In genomic region chr7:119522385-119522784, GRCm38 (mm10) we compare ENCODE assay signal across 33 mouse cellular contexts. TPM values are rescaled to one million over a fixed set of nuclear protein-coding genes. Genes with fewer than 3 reads are reported as not detected.
DNase-seq lines count a peak whose midpoint lies in the region; TF ChIP-seq lines count a peak whose summit lies in the region.
"Had no signal": no experiment of that assay in that cellular context is flagged by ENCODE, and none has a peak within 500 bp of the region (broad histone marks: within the 10 kb centered on the region; RNA-seq: fewer than 3 reads in every experiment).

No protein-coding gene starts in this region.

- H3K27ac ChIP-seq in heart, adult 2 months = no peak overlapping the region
- no peak overlapping the region for H3K27ac ChIP-seq in testis, adult 2 months (ENCODE audit: control insufficient read depth, insufficient read depth, low read depth, low read length)
- H3K27ac ChIP-seq: embryonic facial prominence, embryonic 13.5 days; forebrain, embryonic 12.5 days; hindbrain, embryonic 15.5 days; midbrain, embryonic 12.5 days; neural tube, embryonic 15.5 days; stomach, embryonic 15.5 days had no signal

- H3K27me3 ChIP-seq in heart, adult 2 months (ENCODE audit: control insufficient read depth, insufficient read depth, low read length) = no peaks in the 10 kb centered on the region
- no peaks in the 10 kb centered on the region for H3K27me3 ChIP-seq in testis, adult 2 months (ENCODE audit: control insufficient read depth, insufficient read depth, low read length)
- H3K27me3 ChIP-seq: midbrain, embryonic 12.5 days; stomach, embryonic 15.5 days had no signal

- H3K9ac ChIP-seq in heart, adult 2 months (ENCODE audit: low read depth, low read length) = no peak overlapping the region
- H3K9ac ChIP-seq: embryonic facial prominence, embryonic 13.5 days; forebrain, embryonic 12.5 days; hindbrain, embryonic 15.5 days; midbrain, embryonic 12.5 days; neural tube, embryonic 15.5 days; stomach, embryonic 15.5 days had no signal

- H3K4me3 ChIP-seq in heart, adult 2 months = no peak overlapping the region
- peak overlapping the region; percentile 68 for H3K4me3 ChIP-seq in testis, adult 2 months (ENCODE audit: control insufficient read depth, low read depth, low read length)
- H3K4me3 ChIP-seq: embryonic facial prominence, embryonic 13.5 days; erythroblast, embryonic 14.5 days; forebrain, embryonic 12.5 days; hindbrain, embryonic 15.5 days; midbrain, embryonic 12.5 days; neural tube, embryonic 15.5 days; stomach, embryonic 15.5 days had no signal

- no peak for TF ChIP-seq POLR2A in heart, adult 2 months (IDR thresholded peaks at IDR 0.05; ENCODE audit: insufficient read depth, low read depth, low read length)
- no peak for TF ChIP-seq POLR2A in testis, adult 2 months (IDR thresholded peaks at IDR 0.05; ENCODE audit: control insufficient read depth, low read depth, low read length)

- no peaks in the 10 kb centered on the region for H3K4me1 ChIP-seq in heart, adult 2 months (ENCODE audit: control insufficient read depth, insufficient read depth, low read length)
- H3K4me1 ChIP-seq in testis, adult 2 months (ENCODE audit: control insufficient read depth, insufficient read depth, low read length) = peaks cover 2% of the 10 kb centered on the region; the same call in 1 of the 2 replicates
- H3K4me1 ChIP-seq: embryonic facial prominence, embryonic 13.5 days; hindbrain, embryonic 15.5 days; midbrain, embryonic 12.5 days; stomach, embryonic 15.5 days had no signal

- H3K36me3 ChIP-seq in heart, adult 2 months (ENCODE audit: control insufficient read depth, insufficient read depth, low read length) = no peaks in the 10 kb centered on the region
- H3K36me3 ChIP-seq in testis, adult 2 months (ENCODE audit: control insufficient read depth, insufficient read depth, low read length) = no peaks in the 10 kb centered on the region
- H3K36me3 ChIP-seq: embryonic facial prominence, embryonic 13.5 days; forebrain, embryonic 12.5 days; hindbrain, embryonic 15.5 days; midbrain, embryonic 12.5 days; neural tube, embryonic 15.5 days; stomach, embryonic 15.5 days had no signal

- no peak for TF ChIP-seq EP300 in heart, adult 2 months (IDR thresholded peaks at IDR 0.05; ENCODE audit: insufficient read depth, low read depth, low read length)

- 57% methylated on average over 1 of the region's 1 CpGs for WGBS in heart, adult 2 months

- TF ChIP-seq CTCF in heart, adult 2 months (IDR thresholded peaks at IDR 0.05) = no peak
- no peak for TF ChIP-seq CTCF in testis, adult 2 months (IDR thresholded peaks at IDR 0.05; ENCODE audit: control insufficient read depth, insufficient read depth, insufficient replicate concordance, low read depth, low read length)

- H3K79me2 ChIP-seq in heart, adult 2 months (replicated peaks; ENCODE audit: control insufficient read depth, insufficient read depth, low read length) = no peaks in the 10 kb centered on the region

- DNase-seq in heart, adult 11 months = peak; percentile 57
- no peak for DNase-seq in heart, adult 2 months
- DNase-seq in testis, postnatal 14 days (ENCODE audit: low spot score) = no peak
- peak; percentile 67 to 87 for DNase-seq in kidney, postnatal 25 days
- no peak for DNase-seq in lung, postnatal 4 days
- no peak for DNase-seq in gastrocnemius, postnatal 10 days
- DNase-seq: cerebellum, adult 2 months; cerebellum, postnatal 36 days; embryo, embryonic 11 days; gastrocnemius, postnatal 36 days; layer of hippocampus, postnatal 36 days; lung, adult 18-20 months; lung, postnatal 10 days; right cerebral cortex, adult 18-20 months; right cerebral cortex, postnatal 4 days had no signal

- intact Hi-C loops in heart, adult 2 months (cut with DNase I) = no loop called here

RNA-seq across cellular contexts. Expression of gene Pdilt, which starts 0.9 kb away (rescaled TPM):
- total RNA-seq in heart, adult 2 months (2021) = not detected
- 0.06 TPM in 1 of 2 replicates, not detected in the other for polyA plus RNA-seq in heart, adult 2 months (2012; rRNA removed)
- 114 and 155 TPM in 2 replicates for polyA plus RNA-seq in testis, adult 2 months (2012; rRNA removed)
- total RNA-seq in gastrocnemius, postnatal 10 days (2021) = not detected
- total RNA-seq: ES-E14; gastrocnemius, postnatal 36 days; hematopoietic stem cell, adult 5-6 weeks; layer of hippocampus, adult 18-20 months; layer of hippocampus, postnatal 36 days; left cerebral cortex, postnatal 10 days; megakaryocyte progenitor cell, adult 5-6 weeks had no signal
- polyA plus RNA-seq: cerebellum, adult 2 months; embryonic facial prominence, embryonic 13.5 days; erythroblast, embryonic 14.5 days; forebrain, embryonic 12.5 days; heart, embryonic 16.5 days; intestine, embryonic 14.5 days; limb, embryonic 11.5 days; liver, embryonic 11.5 days; midbrain, embryonic 12.5 days; stomach, embryonic 15.5 days; thymus, postnatal 0 days had no signal

RNA-seq across cellular contexts. Expression of gene Acsm5, which starts 3.1 kb away (rescaled TPM):
- 10 to 100 TPM; 12.3 to 16.2 TPM for total RNA-seq in heart, adult 2 months (2021)
- 3.4 and 3.6 TPM in 2 replicates for polyA plus RNA-seq in heart, adult 2 months (2012; rRNA removed)
- polyA plus RNA-seq in testis, adult 2 months (2012; rRNA removed) = 0.22 and 0.25 TPM in 2 replicates
- under 1 TPM in 1 of 2 experiments, not detected in 1; 0.16 TPM for total RNA-seq in gastrocnemius, postnatal 10 days (2021)
- total RNA-seq: ES-E14; hematopoietic stem cell, adult 5-6 weeks; megakaryocyte progenitor cell, adult 5-6 weeks had no signal
- polyA plus RNA-seq: embryonic facial prominence, embryonic 13.5 days; erythroblast, embryonic 14.5 days; forebrain, embryonic 12.5 days; heart, embryonic 16.5 days; hindbrain, embryonic 15.5 days; intestine, embryonic 14.5 days; limb, embryonic 11.5 days; liver, embryonic 11.5 days; midbrain, embryonic 12.5 days; thymus, postnatal 0 days had no signal

RNA-seq across cellular contexts. Expression of gene Acsm2, which starts 31.8 kb away (rescaled TPM):
- total RNA-seq in heart, adult 2 months (2021) = not detected
- not detected in 2 replicates for polyA plus RNA-seq in heart, adult 2 months (2012; rRNA removed)
- 0.02 TPM in 1 of 2 replicates, not detected in the other for polyA plus RNA-seq in testis, adult 2 months (2012; rRNA removed)
- not detected for total RNA-seq in gastrocnemius, postnatal 10 days (2021)
- total RNA-seq: ES-E14; gastrocnemius, postnatal 36 days; hematopoietic stem cell, adult 5-6 weeks; layer of hippocampus, adult 18-20 months; layer of hippocampus, postnatal 36 days; left cerebral cortex, postnatal 10 days; megakaryocyte progenitor cell, adult 5-6 weeks had no signal
- polyA plus RNA-seq: cerebellum, adult 2 months; embryonic facial prominence, embryonic 13.5 days; erythroblast, embryonic 14.5 days; forebrain, embryonic 12.5 days; heart, embryonic 16.5 days; intestine, embryonic 14.5 days; limb, embryonic 11.5 days; liver, embryonic 11.5 days; midbrain, embryonic 12.5 days; neural tube, embryonic 15.5 days; stomach, embryonic 15.5 days; thymus, postnatal 0 days had no signal

RNA-seq across cellular contexts. Expression of gene Umod, which starts 43.3 kb away (rescaled TPM):
- not detected for total RNA-seq in heart, adult 2 months (2021)
- polyA plus RNA-seq in heart, adult 2 months (2012; rRNA removed) = 0.12 TPM in 1 of 2 replicates, not detected in the other
- polyA plus RNA-seq in testis, adult 2 months (2012; rRNA removed) = 0.07 TPM in 2 replicates
- not detected for total RNA-seq in gastrocnemius, postnatal 10 days (2021)
- total RNA-seq: ES-E14; gastrocnemius, postnatal 36 days; hematopoietic stem cell, adult 5-6 weeks; layer of hippocampus, adult 18-20 months; layer of hippocampus, postnatal 36 days; left cerebral cortex, postnatal 10 days; megakaryocyte progenitor cell, adult 5-6 weeks had no signal
- polyA plus RNA-seq: cerebellum, adult 2 months; embryonic facial prominence, embryonic 13.5 days; erythroblast, embryonic 14.5 days; forebrain, embryonic 12.5 days; heart, embryonic 16.5 days; hindbrain, embryonic 15.5 days; intestine, embryonic 14.5 days; limb, embryonic 11.5 days; liver, embryonic 11.5 days; midbrain, embryonic 12.5 days; neural tube, embryonic 15.5 days; stomach, embryonic 15.5 days had no signal

Comparison
In these comparisons a context has a peak if more than half of its experiments do, and no peak if none do; other contexts are left out.
1. DNase-seq: peak in heart, adult 11 months (single experiment) and kidney, postnatal 25 days (2 of 2); none in heart, adult 2 months (0 of 2), testis, postnatal 14 days (single experiment), lung, postnatal 4 days (0 of 2) and gastrocnemius, postnatal 10 days (single experiment).
2. RNA of gene Acsm5, which starts 3.1 kb away (total RNA-seq): 12.3 to 16.2 TPM in heart, adult 2 months; 0.16 TPM in gastrocnemius, postnatal 10 days; every median in the first group is over 10 times any median in the second.